Mouse (Mus musculus) liver, embryonic 14.5 days (tissue): ENCODE results near the gene Gpr153. TPM values are rescaled to one million over a fixed set of nuclear protein-coding genes. Genes with fewer than 3 reads are reported as not detected.

Experiments
- ATAC-seq: fragments of 200-750 bp; cut with Nextera tagmentation; 2 replicates; pipeline ENCODE4 v1.8.0; 2017; ENCODE audit warnings: moderate number of reproducible peaks, mild to moderate bottlenecking, moderate library complexity; ENCODE audit not compliant: insufficient read depth
- DNase-seq, 3 experiments: peaks; one replicate each; pipeline ENCODE4 v3.0.0-alpha.2; 2012 to 2013; ENCODE audit warnings: low read depth in 3 of 3, low spot score in 3 of 3
- H3K27ac ChIP-seq: fragments of 300-500 bp; sonication (generic); 2 replicates; pipeline ENCODE4 v1.5.1; 2014; ENCODE audit warnings: moderate library complexity, mild to moderate bottlenecking, control low read depth, inconsistent platforms
- H3K27me3 ChIP-seq: fragments of 300-500 bp; sonication (generic); 2 replicates; pipeline ENCODE4 v1.6.1; 2014; ENCODE audit warnings: mild to moderate bottlenecking, low read length, moderate library complexity; ENCODE audit not compliant: control insufficient read depth, insufficient read depth
- H3K36me3 ChIP-seq: fragments of 300-500 bp; sonication (generic); replicated peaks from 2 replicates; pipeline ENCODE4 v1.6.1; 2014; ENCODE audit warnings: low read depth; ENCODE audit not compliant: control insufficient read depth, insufficient read depth
- H3K4me1 ChIP-seq, 2 experiments: fragments of 200-500 bp in 1 of 2; fragments of 300-500 bp in 1 of 2; sonication (generic) in 1 of 2; replicated peaks; 2 replicates each; pipeline ENCODE4 v1.6.1; 2012 to 2014; ENCODE audit warnings: antibody characterized with exemption in 1 of 2, inconsistent platforms in 1 of 2, low read length in 1 of 2; ENCODE audit not compliant: control insufficient read depth in 2 of 2, insufficient read depth in 2 of 2
- H3K4me2 ChIP-seq: fragments of 300-500 bp; sonication (generic); 2 replicates; pipeline ENCODE4 v1.6.1; 2014; ENCODE audit warnings: low read depth, mild to moderate bottlenecking, control low read depth, moderate library complexity
- H3K4me3 ChIP-seq, 2 experiments: fragments of 200-500 bp in 1 of 2; fragments of 300-500 bp in 1 of 2; sonication (generic) in 1 of 2; 2 replicates each; pipeline ENCODE4 v1.5.1; 2012 to 2014; ENCODE audit warnings: low read depth in 2 of 2, low read length in 2 of 2, mild to moderate bottlenecking in 2 of 2, control low read depth in 1 of 2, inconsistent platforms in 1 of 2, moderate library complexity in 1 of 2; ENCODE audit not compliant: insufficient read depth in 1 of 2
- H3K9ac ChIP-seq: fragments of 300-500 bp; sonication (generic); replicated peaks from 2 replicates; pipeline ENCODE4 v1.6.1; 2014; ENCODE audit warnings: mild to moderate bottlenecking, control low read depth, moderate library complexity
- H3K9me3 ChIP-seq: fragments of 300-500 bp; sonication (generic); 2 replicates; pipeline ENCODE4 v1.6.1; 2016; ENCODE audit warnings: low read length, mixed read lengths; ENCODE audit not compliant: control insufficient read depth
- CTCF ChIP-seq: IDR thresholded peaks from 2 replicates; pipeline ENCODE4 v1.5.1; 2016; ENCODE audit warnings: antibody characterized with exemption, low read depth, control low read depth
- EP300 ChIP-seq: IDR thresholded peaks from 2 replicates; pipeline ENCODE4 v1.6.1; 2016; ENCODE audit warnings: antibody characterized with exemption, low read depth
- WGBS: fragments of 180-500 bp; shearing (Covaris S2); extraction: QIAGEN DNeasy Blood & Tissue Kit; methylation state at CpG from one replicate; pipeline ENCODE4 v1.1.7; 2014; ENCODE audit not compliant: insufficient replicate concordance; 5-methylcytosine and 5-hydroxymethylcytosine counted together
- polyA plus RNA-seq, 2 experiments: library from polyadenylated mRNA; depleted of rRNA in 1 of 2; stranded (reverse) in 1 of 2; unstranded in 1 of 2; fragments of >200 nt; fragmentation: Nextera tagmentation in 1 of 2; extraction: Ambion mirVana in 1 of 2; gene quantifications; 2 replicates each; pipeline versions ENCODE4 v1.2.1 to v1.2.3; 2012 to 2014

Gpr153 gene
- polyA plus RNA-seq, 2 experiments = 0.58 to 1.2 TPM

GRCm38 (mm10) chr4:152260451-152260850 is 13.6 kb upstream of the Gpr153 start:
- Histone ChIP-seq H3K4me3 (no peak overlapping the region), H3K27me3 (no peaks in the 10 kb centered on the region), H3K4me1 (peaks cover 20 to 24% of the 10 kb centered on the region in 2 experiments), H3K27ac (no peak overlapping the region), H3K9me3 (no peaks in the 10 kb centered on the region), H3K36me3 (no peaks in the 10 kb centered on the region), H3K9ac (no peak overlapping the region), H3K4me2 (no peak overlapping the region)
- 81% methylated on average over 8 of the region's 8 CpGs for WGBS
- DNase-seq = no peak
- no peak for ATAC-seq
- TF ChIP-seq EP300 (no peak), CTCF (no peak)

DNA sequence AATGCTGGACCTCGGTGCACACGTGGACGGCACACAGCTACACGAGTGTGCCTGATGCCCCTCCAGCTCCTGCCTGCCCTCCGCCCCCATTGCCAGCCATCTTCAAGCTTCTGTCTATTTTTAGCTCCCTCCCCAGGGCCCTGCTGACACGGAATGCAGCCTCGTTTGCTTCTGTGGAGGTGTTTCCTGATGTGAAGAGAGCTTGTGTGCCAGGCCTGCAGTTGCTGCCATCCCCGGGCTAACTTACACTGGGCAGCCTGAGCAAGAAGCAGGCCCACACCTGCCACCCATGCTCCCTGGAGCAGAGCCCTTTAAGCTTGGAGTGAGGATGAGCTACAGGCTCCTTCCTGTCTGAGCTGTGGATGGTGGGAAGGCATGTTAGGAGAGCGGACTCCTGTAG is 11.8 kb upstream of the Gpr153 start:
- Histone ChIP-seq H3K4me2 (no peak overlapping the region), H3K27ac (no peak overlapping the region), H3K9ac (no peak overlapping the region), H3K36me3 (no peaks in the 10 kb centered on the region), H3K4me3 (no peak overlapping the region), H3K4me1 (peaks cover 17 to 18% of the 10 kb centered on the region in 2 experiments), H3K9me3 (no peaks in the 10 kb centered on the region), H3K27me3 (no peaks in the 10 kb centered on the region)
- ATAC-seq = no peak
- DNase-seq = no peak
- TF ChIP-seq CTCF (no peak), EP300 (no peak)
- WGBS = 62% methylated on average over 9 of the region's 9 CpGs

DNA sequence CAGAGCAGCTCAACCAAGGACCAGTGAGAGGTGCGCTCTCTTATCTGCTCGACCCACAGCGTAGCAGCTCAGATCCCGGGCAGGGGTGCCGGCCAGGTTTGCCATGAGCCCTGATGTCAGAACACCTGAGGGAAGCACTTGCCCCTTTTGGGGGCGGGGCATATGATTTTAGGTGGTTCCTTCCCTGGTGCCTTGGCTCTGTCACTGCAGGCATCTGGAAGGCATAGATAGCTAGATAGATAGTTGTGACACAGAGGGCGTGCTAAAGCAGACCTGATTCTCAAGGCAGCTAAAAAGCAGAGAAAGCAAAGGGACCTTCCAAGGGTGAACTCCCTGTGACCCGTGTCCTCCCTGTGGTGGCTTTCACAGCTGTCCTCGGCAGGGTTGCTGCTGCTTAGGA is 10.9 kb upstream of the Gpr153 start:
- no peaks in the 10 kb centered on the region for H3K36me3 ChIP-seq
- TF ChIP-seq EP300 (0 out of 2 replicates have a peak, but pooled peaks have one; percentile 22), CTCF (no peak)
- DNase-seq (peak; percentile 40 to 66 (median 49)), ATAC-seq (peak; percentile 72)
- no peaks in the 10 kb centered on the region for H3K27me3 ChIP-seq
- no peak overlapping the region for H3K9ac ChIP-seq
- no peaks in the 10 kb centered on the region for H3K9me3 ChIP-seq
- no peak overlapping the region for H3K4me3 ChIP-seq
- H3K4me1 ChIP-seq = peaks cover 14 to 18% of the 10 kb centered on the region in 2 experiments
- peak overlapping the region; percentile 51 for H3K4me2 ChIP-seq
- peak overlapping the region; percentile 52 for H3K27ac ChIP-seq
- WGBS = 46% methylated on average over 9 of the region's 9 CpGs

DNA sequence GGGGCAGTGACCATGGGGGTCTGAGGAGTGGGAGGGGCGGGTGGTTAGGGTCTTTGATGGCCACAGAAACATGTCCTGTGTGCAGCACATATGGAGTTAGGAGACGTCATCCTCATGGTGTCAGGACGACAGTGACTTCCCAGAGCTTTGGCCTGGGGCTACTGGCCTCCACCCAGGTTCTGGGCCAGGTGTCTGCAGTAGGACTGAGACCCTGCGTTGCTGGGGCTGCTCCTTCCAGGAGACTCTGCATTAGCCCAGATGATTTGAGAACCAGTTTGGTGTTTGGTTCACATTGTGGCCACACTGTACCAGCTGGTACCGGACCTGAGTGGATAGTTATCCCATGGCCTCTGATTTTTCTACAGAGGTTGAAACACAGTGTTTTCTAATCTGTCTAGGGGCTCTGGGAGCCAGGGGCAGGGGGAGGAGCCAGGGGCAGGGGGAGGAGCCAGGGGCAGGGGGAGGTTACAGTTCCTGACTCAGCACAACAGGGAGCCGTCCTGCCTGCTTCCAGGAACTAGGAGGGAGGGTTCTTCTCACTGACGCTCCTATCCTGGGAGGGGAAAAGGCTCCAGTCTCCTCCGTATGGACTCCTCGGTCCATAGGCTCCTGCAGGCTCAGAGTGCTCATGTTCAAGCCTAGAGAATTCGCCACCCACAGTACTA is 10.4 kb upstream of the Gpr153 start:
- Histone ChIP-seq H3K27ac (peak overlapping the region; percentile 52), H3K9me3 (no peaks in the 10 kb centered on the region), H3K4me3 (no peak overlapping the region), H3K36me3 (no peaks in the 10 kb centered on the region), H3K4me1 (peaks cover 14 to 18% of the 10 kb centered on the region in 2 experiments), H3K27me3 (no peaks in the 10 kb centered on the region), H3K9ac (peak overlapping the region; percentile 33; the same call in 1 of the 2 replicates), H3K4me2 (peak overlapping the region; percentile 51)
- TF ChIP-seq EP300 (no peak), CTCF (no peak)
- WGBS = 34% methylated on average over 10 of the region's 10 CpGs
- DNase-seq (peak; percentile 24 to 66 (median 40)), ATAC-seq (peak; percentile 79)

DNA sequence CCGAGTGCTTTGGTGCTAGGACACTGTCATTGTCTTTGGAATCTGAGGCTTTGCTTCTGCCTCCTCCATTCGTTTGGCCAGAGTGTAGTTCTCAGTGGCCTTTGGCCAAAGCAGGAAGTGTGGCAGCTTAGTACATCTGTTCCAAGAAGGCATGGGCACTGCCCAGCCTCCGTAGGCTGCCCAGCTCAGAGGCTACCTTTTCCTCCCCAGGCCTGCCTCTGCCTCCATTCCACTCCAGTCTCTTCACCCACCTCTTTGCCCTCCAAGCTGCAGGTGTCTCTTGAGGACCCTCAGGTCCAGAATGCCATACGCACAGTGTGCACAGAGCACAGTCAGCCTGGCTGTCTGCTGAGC is 9.9 kb upstream of the Gpr153 start:
- Histone ChIP-seq H3K27me3 (no peaks in the 10 kb centered on the region), H3K36me3 (no peaks in the 10 kb centered on the region), H3K4me2 (peak overlapping the region; percentile 50), H3K9me3 (no peaks in the 10 kb centered on the region), H3K9ac (peak overlapping the region; percentile 33; the same call in 1 of the 2 replicates), H3K27ac (peak overlapping the region; percentile 49), H3K4me1 (peaks cover 14 to 18% of the 10 kb centered on the region in 2 experiments), H3K4me3 (no peak overlapping the region)
- WGBS = 51% methylated on average over 4 of the region's 4 CpGs
- TF ChIP-seq CTCF (no peak), EP300 (no peak)
- DNase-seq (no peak), ATAC-seq (peak; percentile 4; the same call in 1 of the 2 replicates)
